Mouse (Mus musculus): ENCODE results near the gene Gm5901. TPM values are rescaled to one million over a fixed set of nuclear protein-coding genes. Genes with fewer than 3 reads are reported as not detected.

The Gm5901 gene
- polyA plus RNA-seq, 1 experiment: not detected

GRCm38 (mm10) chr7:105373976-105374375 is 862 bp upstream of the Gm5901 start:
- Histone ChIP-seq H3K27ac (ENCODE audit: insufficient read depth, low read length) (no peak overlapping the region), H3K9ac (ENCODE audit: low read depth, poor library complexity, severe bottlenecking) (no peak overlapping the region), H3K27me3 (ENCODE audit: control insufficient read depth, insufficient read depth, low read length, poor library complexity, severe bottlenecking) (no peaks in the 10 kb centered on the region), H3K4me3 (ENCODE audit: low read depth, low read length) (no peak overlapping the region), H3K4me1 (ENCODE audit: control insufficient read depth, insufficient read depth, low read length) (no peaks in the 10 kb centered on the region), H3K9me3 (replicated peaks; ENCODE audit: control insufficient read depth, insufficient read depth, low read length, poor library complexity, severe bottlenecking) (no peaks in the 10 kb centered on the region), H3K36me3 (ENCODE audit: control insufficient read depth, insufficient read depth, low read length, poor library complexity, severe bottlenecking) (peaks cover 7% of the 10 kb centered on the region)
- TF ChIP-seq CTCF (IDR thresholded peaks at IDR 0.05; ENCODE audit: low read depth, low read length) (no peak), POLR2A (IDR thresholded peaks at IDR 0.05; ENCODE audit: insufficient read depth, low read length) (no peak), EP300 (IDR thresholded peaks at IDR 0.05; ENCODE audit: insufficient read depth, low read depth, low read length) (no peak)

GRCm38 (mm10) chr7:105380329-105380728 is 5.5 kb downstream of the Gm5901 start:
- Histone ChIP-seq H3K27me3 (ENCODE audit: control insufficient read depth, insufficient read depth, low read length, poor library complexity, severe bottlenecking) (no peaks in the 10 kb centered on the region), H3K4me3 (ENCODE audit: low read depth, low read length) (no peak overlapping the region), H3K27ac (ENCODE audit: insufficient read depth, low read length) (no peak overlapping the region), H3K9ac (ENCODE audit: low read depth, poor library complexity, severe bottlenecking) (no peak overlapping the region), H3K4me1 (ENCODE audit: control insufficient read depth, insufficient read depth, low read length) (no peaks in the 10 kb centered on the region), H3K9me3 (replicated peaks; ENCODE audit: control insufficient read depth, insufficient read depth, low read length, poor library complexity, severe bottlenecking) (no peaks in the 10 kb centered on the region), H3K36me3 (ENCODE audit: control insufficient read depth, insufficient read depth, low read length, poor library complexity, severe bottlenecking) (peaks cover 46% of the 10 kb centered on the region)
- TF ChIP-seq CTCF (IDR thresholded peaks at IDR 0.05; ENCODE audit: low read depth, low read length): no peak
- no peak for TF ChIP-seq POLR2A (IDR thresholded peaks at IDR 0.05; ENCODE audit: insufficient read depth, low read length)
- no peak for TF ChIP-seq EP300 (IDR thresholded peaks at IDR 0.05; ENCODE audit: insufficient read depth, low read depth, low read length)

GRCm38 (mm10) chr7:105387696-105388095 is 12.9 kb downstream of the Gm5901 start:
- no peaks in the 10 kb centered on the region for H3K9me3 ChIP-seq (replicated peaks; ENCODE audit: control insufficient read depth, insufficient read depth, low read length, poor library complexity, severe bottlenecking)
- H3K9ac ChIP-seq (ENCODE audit: low read depth, poor library complexity, severe bottlenecking): no peak overlapping the region
- no peaks in the 10 kb centered on the region for H3K27me3 ChIP-seq (ENCODE audit: control insufficient read depth, insufficient read depth, low read length, poor library complexity, severe bottlenecking)
- peaks cover 45% of the 10 kb centered on the region for H3K36me3 ChIP-seq (ENCODE audit: control insufficient read depth, insufficient read depth, low read length, poor library complexity, severe bottlenecking)
- TF ChIP-seq POLR2A (IDR thresholded peaks at IDR 0.05; ENCODE audit: insufficient read depth, low read length) (no peak), CTCF (IDR thresholded peaks at IDR 0.05; ENCODE audit: low read depth, low read length) (no peak), EP300 (IDR thresholded peaks at IDR 0.05; ENCODE audit: insufficient read depth, low read depth, low read length) (no peak)
- H3K27ac ChIP-seq (ENCODE audit: insufficient read depth, low read length): no peak overlapping the region
- H3K4me1 ChIP-seq (ENCODE audit: control insufficient read depth, insufficient read depth, low read length): no peaks in the 10 kb centered on the region
- no peak overlapping the region for H3K4me3 ChIP-seq (ENCODE audit: low read depth, low read length)

GRCm38 (mm10) chr7:105390236-105390635 is 15.4 kb downstream of the Gm5901 start:
- Histone ChIP-seq H3K36me3 (ENCODE audit: control insufficient read depth, insufficient read depth, low read length, poor library complexity, severe bottlenecking) (peaks cover 27% of the 10 kb centered on the region), H3K4me1 (ENCODE audit: control insufficient read depth, insufficient read depth, low read length) (no peaks in the 10 kb centered on the region), H3K9ac (ENCODE audit: low read depth, poor library complexity, severe bottlenecking) (no peak overlapping the region), H3K27me3 (ENCODE audit: control insufficient read depth, insufficient read depth, low read length, poor library complexity, severe bottlenecking) (no peaks in the 10 kb centered on the region), H3K9me3 (replicated peaks; ENCODE audit: control insufficient read depth, insufficient read depth, low read length, poor library complexity, severe bottlenecking) (no peaks in the 10 kb centered on the region), H3K4me3 (ENCODE audit: low read depth, low read length) (no peak overlapping the region), H3K27ac (ENCODE audit: insufficient read depth, low read length) (no peak overlapping the region)
- TF ChIP-seq POLR2A (IDR thresholded peaks at IDR 0.05; ENCODE audit: insufficient read depth, low read length): no peak
- TF ChIP-seq CTCF (IDR thresholded peaks at IDR 0.05; ENCODE audit: low read depth, low read length): no peak
- TF ChIP-seq EP300 (IDR thresholded peaks at IDR 0.05; ENCODE audit: insufficient read depth, low read depth, low read length): no peak

- no peak overlapping the region for H3K9ac ChIP-seq (ENCODE audit: low read depth, poor library complexity, severe bottlenecking)
- H3K27ac ChIP-seq (ENCODE audit: insufficient read depth, low read length): no peak overlapping the region
- no peak overlapping the region for H3K4me3 ChIP-seq (ENCODE audit: low read depth, low read length)
- peaks cover 6% of the 10 kb centered on the region for H3K36me3 ChIP-seq (ENCODE audit: control insufficient read depth, insufficient read depth, low read length, poor library complexity, severe bottlenecking)
- H3K9me3 ChIP-seq (replicated peaks; ENCODE audit: control insufficient read depth, insufficient read depth, low read length, poor library complexity, severe bottlenecking): no peaks in the 10 kb centered on the region
- TF ChIP-seq POLR2A (IDR thresholded peaks at IDR 0.05; ENCODE audit: insufficient read depth, low read length) (no peak), CTCF (IDR thresholded peaks at IDR 0.05; ENCODE audit: low read depth, low read length) (no peak), EP300 (IDR thresholded peaks at IDR 0.05; ENCODE audit: insufficient read depth, low read depth, low read length) (no peak)
- H3K4me1 ChIP-seq (ENCODE audit: control insufficient read depth, insufficient read depth, low read length): no peaks in the 10 kb centered on the region
- H3K27me3 ChIP-seq (ENCODE audit: control insufficient read depth, insufficient read depth, low read length, poor library complexity, severe bottlenecking): no peaks in the 10 kb centered on the region
These were observed 19.8 kb downstream of the Gm5901 start for GRCm38 (mm10) chr7:105394606-105395005.

- Histone ChIP-seq H3K4me3 (ENCODE audit: low read depth, low read length) (no peak overlapping the region), H3K9me3 (replicated peaks; ENCODE audit: control insufficient read depth, insufficient read depth, low read length, poor library complexity, severe bottlenecking) (no peaks in the 10 kb centered on the region), H3K36me3 (ENCODE audit: control insufficient read depth, insufficient read depth, low read length, poor library complexity, severe bottlenecking) (no peaks in the 10 kb centered on the region; the same call in none of the 2 replicates), H3K27me3 (ENCODE audit: control insufficient read depth, insufficient read depth, low read length, poor library complexity, severe bottlenecking) (no peaks in the 10 kb centered on the region), H3K27ac (ENCODE audit: insufficient read depth, low read length) (no peak overlapping the region), H3K9ac (ENCODE audit: low read depth, poor library complexity, severe bottlenecking) (no peak overlapping the region), H3K4me1 (ENCODE audit: control insufficient read depth, insufficient read depth, low read length) (no peaks in the 10 kb centered on the region)
- TF ChIP-seq POLR2A (IDR thresholded peaks at IDR 0.05; ENCODE audit: insufficient read depth, low read length): no peak
- no peak for TF ChIP-seq EP300 (IDR thresholded peaks at IDR 0.05; ENCODE audit: insufficient read depth, low read depth, low read length)
- TF ChIP-seq CTCF (IDR thresholded peaks at IDR 0.05; ENCODE audit: low read depth, low read length): no peak
These were observed 20.4 kb downstream of the Gm5901 start for GRCm38 (mm10) chr7:105395131-105395820.
